Mouse (Mus musculus) lung, postnatal 14 days (tissue): ENCODE measurements around the gene Zfp677.
A peak's percentile ranks its signal among the peaks of the same experiment; 100 is the strongest.
"Not testable (repeated sequence)": the region's sequence is repeated elsewhere in the genome, so short reads cannot be mapped to it uniquely, and the experiment has no call there.

ENCODE experiments used
- DNase-seq: peaks from one replicate; pipeline ENCODE4 v3.0.0; 2021

The Zfp677 gene

GRCm38 (mm10) chr17:21383391-21384056 is at the start of gene Zfp677:
Zfp677 (plus strand) TSS chr17:21383748.
- DNase-seq: peak; percentile 57

GRCm38 (mm10) chr17:21368018-21368417 is 15.5 kb upstream of the Zfp677 start:
- not testable (repeated sequence) for DNase-seq

GRCm38 (mm10) chr17:21369925-21370719 is 13.4 kb upstream of the Zfp677 start:
- peak; percentile 17 for DNase-seq

GRCm38 (mm10) chr17:21375311-21375710 is 8.2 kb upstream of the Zfp677 start:
- no peak for DNase-seq

GRCm38 (mm10) chr17:21384057-21384411 is 486 bp downstream of the Zfp677 start:
- no peak for DNase-seq

- peak; percentile 78 for DNase-seq
Observed at GRCm38 (mm10) chr17:21422664-21423599, 39.4 kb downstream of the Zfp677 start, which contains the start of gene Zfp54. Zfp54 (plus strand) TSS chr17:21423227.

GRCm38 (mm10) chr17:21438806-21439400 is 55.4 kb downstream of the Zfp677 start:
- DNase-seq: not testable (repeated sequence)
